27 mouse cellular contexts compared by ENCODE assay signal in the genomic region with DNA sequence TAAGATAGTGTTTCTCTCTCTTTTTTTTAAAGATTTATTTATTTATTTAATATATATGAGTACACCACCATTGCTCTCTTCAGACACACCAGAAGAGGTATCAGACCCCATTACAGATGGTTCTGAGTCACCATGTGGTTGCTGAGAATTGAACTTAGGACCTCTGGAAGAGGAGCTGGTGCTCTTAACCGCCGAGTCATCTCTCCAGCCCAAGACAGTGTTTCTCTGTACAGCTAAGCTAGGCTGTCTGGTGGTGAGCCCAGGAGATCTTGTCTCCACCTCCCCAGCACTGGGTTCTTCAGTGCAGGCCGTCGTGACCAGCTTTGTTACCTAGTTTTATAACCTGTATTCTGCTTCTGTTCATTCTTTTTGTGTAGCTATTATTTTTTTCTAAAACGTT. TPM values are rescaled to one million over a fixed set of nuclear protein-coding genes. Genes with fewer than 3 reads are reported as not detected.
A peak's percentile ranks its signal among the peaks of the same experiment; 100 is the strongest.
DNase-seq lines count a peak whose midpoint lies in the region; ATAC-seq and TF ChIP-seq lines count a peak whose summit lies in the region.
"Had no signal": no experiment of that assay in that cellular context is flagged by ENCODE, and none has a peak within 500 bp of the region (broad histone marks: within the 10 kb centered on the region; RNA-seq: fewer than 3 reads in every experiment).

No protein-coding gene starts in this region.

- no peak for ATAC-seq in midbrain, embryonic 11.5 days (ENCODE audit: low FRiP score)
- no peak for ATAC-seq in midbrain, embryonic 14.5 days (ENCODE audit: low FRiP score, low TSS enrichment)
- ATAC-seq: activated CD4-positive, CD25-positive, alpha-beta regulatory T cell, adult 4 months; CD4-positive, CD25-positive, alpha-beta regulatory T cell, adult 4 months; forebrain, embryonic 14.5 days; forebrain, embryonic 16.5 days; Patski had no signal

- no peak overlapping the region for H3K9ac ChIP-seq in midbrain, embryonic 11.5 days (ENCODE audit: low read length)
- H3K9ac ChIP-seq in midbrain, embryonic 14.5 days (replicated peaks; ENCODE audit: low read length) = no peak overlapping the region
- H3K9ac ChIP-seq in MEL (ENCODE audit: control insufficient read depth, low read depth, low read length, poor library complexity, severe bottlenecking) = no peak overlapping the region
- H3K9ac ChIP-seq: embryonic facial prominence, embryonic 13.5 days; embryonic facial prominence, embryonic 15.5 days; forebrain, embryonic 12.5 days had no signal

- no peak for TF ChIP-seq CTCF in MEL (IDR thresholded peaks at IDR 0.05 in 2 of 3, conservative IDR thresholded peaks at IDR 0.05 in 1 of 3; ENCODE audit: control insufficient read depth in 1 of 3, insufficient read depth in 1 of 3, low read depth in 2 of 3, low read length in 3 of 3, poor library complexity in 1 of 3, severe bottlenecking in 1 of 3)

- no peaks in the 10 kb centered on the region for H3K36me3 ChIP-seq in midbrain, embryonic 11.5 days (ENCODE audit: control insufficient read depth, insufficient read depth, low read length)
- peaks cover 14% of the 10 kb centered on the region; the same call in 1 of the 2 replicates for H3K36me3 ChIP-seq in midbrain, embryonic 14.5 days (ENCODE audit: control insufficient read depth, insufficient read depth, low read length)
- H3K36me3 ChIP-seq in MEL (ENCODE audit: control insufficient read depth in 1 of 2, insufficient read depth in 2 of 2, low read length in 2 of 2) = peaks cover 4 to 18% of the 10 kb centered on the region in 2 experiments

- H3K27me3 ChIP-seq in midbrain, embryonic 11.5 days (ENCODE audit: control insufficient read depth, insufficient read depth, low read length) = no peaks in the 10 kb centered on the region
- no peaks in the 10 kb centered on the region for H3K27me3 ChIP-seq in midbrain, embryonic 14.5 days (ENCODE audit: control insufficient read depth, insufficient read depth, low read length)
- H3K27me3 ChIP-seq in MEL (ENCODE audit: control insufficient read depth in 1 of 2, insufficient read depth in 2 of 2, low read length in 2 of 2) = no peaks in the 10 kb centered on the region
- H3K27me3 ChIP-seq: CH12.LX; embryonic facial prominence, embryonic 13.5 days; embryonic facial prominence, embryonic 15.5 days; forebrain, embryonic 12.5 days; Patski had no signal

- no peak overlapping the region for H3K4me3 ChIP-seq in midbrain, embryonic 11.5 days (ENCODE audit: low read depth, low read length)
- no peak overlapping the region for H3K4me3 ChIP-seq in midbrain, embryonic 14.5 days (replicated peaks; ENCODE audit: low read depth, low read length)
- no peak overlapping the region for H3K4me3 ChIP-seq in MEL (ENCODE audit: control insufficient read depth in 1 of 2, insufficient read depth in 1 of 2, low read depth in 2 of 2, low read length in 2 of 2)
- H3K4me3 ChIP-seq: embryonic facial prominence, embryonic 13.5 days; embryonic facial prominence, embryonic 15.5 days; erythroblast, embryonic 14.5 days; forebrain, embryonic 10.5 days; forebrain, embryonic 12.5 days had no signal

- no peaks in the 10 kb centered on the region for H3K9me3 ChIP-seq in midbrain, embryonic 11.5 days (ENCODE audit: control insufficient read depth, low read length)
- no peaks in the 10 kb centered on the region for H3K9me3 ChIP-seq in midbrain, embryonic 14.5 days (ENCODE audit: control insufficient read depth, low read length)
- no peaks in the 10 kb centered on the region for H3K9me3 ChIP-seq in MEL (replicated peaks; ENCODE audit: insufficient read depth, low read length)
- H3K9me3 ChIP-seq: embryonic facial prominence, embryonic 13.5 days; embryonic facial prominence, embryonic 15.5 days; forebrain, embryonic 10.5 days; forebrain, embryonic 12.5 days; G1E had no signal

- H3K4me1 ChIP-seq in midbrain, embryonic 11.5 days (ENCODE audit: control insufficient read depth, insufficient read depth, low read length) = peaks cover 5% of the 10 kb centered on the region; the same call in 1 of the 2 replicates
- H3K4me1 ChIP-seq in midbrain, embryonic 14.5 days (ENCODE audit: control insufficient read depth, insufficient read depth, low read length) = peaks cover 11% of the 10 kb centered on the region
- peaks cover 0 to 10% of the 10 kb centered on the region in 2 experiments; a peak in 2 of 4 replicates for H3K4me1 ChIP-seq in MEL (ENCODE audit: control insufficient read depth in 1 of 2, insufficient read depth in 2 of 2, low read length in 2 of 2)

- DNase-seq in midbrain, embryonic 11.5 days (ENCODE audit: low spot score, missing footprints) = peak; percentile 41
- no peak for DNase-seq in midbrain, embryonic 14.5 days
- DNase-seq in MEL (ENCODE audit: low read depth, low spot score) = peak; percentile 53
- no peak for DNase-seq in gastrocnemius, postnatal 10 days
- DNase-seq in right cerebral cortex, postnatal 4 days = no peak
- DNase-seq: adrenal gland, adult 8-10 months; adrenal gland, postnatal 14 days; adrenal gland, postnatal 36 days; B cell, adult 2 months; cerebellum, adult 11-12 months; cerebellum, adult 8-10 months; cerebellum, adult 9-11 months; cerebellum, postnatal 14 days; cerebellum, postnatal 36 days; embryo, embryonic 11 days had no signal

- TF ChIP-seq EP300 in MEL (IDR thresholded peaks at IDR 0.05; ENCODE audit: low read depth in 1 of 2, low read length in 2 of 2) = no peak

- TF ChIP-seq POLR2A in MEL (IDR thresholded peaks at IDR 0.05; ENCODE audit: control insufficient read depth in 1 of 2, insufficient read depth in 1 of 2, low read depth in 1 of 2, low read length in 2 of 2, poor library complexity in 1 of 2) = no peak

- no peak for TF ChIP-seq RAD21 in MEL (IDR thresholded peaks at IDR 0.05; ENCODE audit: low read depth, low read length)

- peaks cover 23% of the 10 kb centered on the region for H3K79me2 ChIP-seq in MEL (ENCODE audit: control insufficient read depth, insufficient read depth, low read length, poor library complexity)

- no peak overlapping the region for H3K27ac ChIP-seq in midbrain, embryonic 11.5 days (ENCODE audit: low read depth, low read length)
- no peak overlapping the region for H3K27ac ChIP-seq in midbrain, embryonic 14.5 days (replicated peaks; ENCODE audit: low read depth, low read length)
- no peak overlapping the region for H3K27ac ChIP-seq in MEL (ENCODE audit: control insufficient read depth, low read depth, low read length)
- H3K27ac ChIP-seq: embryonic facial prominence, embryonic 13.5 days; embryonic facial prominence, embryonic 15.5 days; forebrain, embryonic 10.5 days; forebrain, embryonic 12.5 days had no signal

- H3K4me2 ChIP-seq in midbrain, embryonic 11.5 days = no peak overlapping the region
- H3K4me2 ChIP-seq in midbrain, embryonic 14.5 days (ENCODE audit: low read length) = no peak overlapping the region
- H3K4me2 ChIP-seq: embryonic facial prominence, embryonic 13.5 days; embryonic facial prominence, embryonic 15.5 days; forebrain, embryonic 12.5 days had no signal

- 89% methylated on average over 5 of the region's 5 CpGs for WGBS in midbrain, embryonic 11.5 days
- WGBS in midbrain, embryonic 14.5 days = 93% methylated on average over 5 of the region's 5 CpGs

TF ChIP-seq in MEL, 35 proteins besides CTCF, POLR2A, EP300 and RAD21:
- TF ChIP-seq POLR2AphosphoS2 (IDR thresholded peaks at IDR 0.05; ENCODE audit: low read length) (no peak), ELF1 (IDR thresholded peaks at IDR 0.05; ENCODE audit: low read depth, low read length) (no peak), ZMIZ1 (IDR thresholded peaks at IDR 0.05; ENCODE audit: low read depth, low read length) (no peak), ETS1 (IDR thresholded peaks at IDR 0.05; ENCODE audit: low read depth, low read length) (no peak), UBTF (IDR thresholded peaks at IDR 0.05; ENCODE audit: borderline replicate concordance, insufficient read depth, low read depth, low read length) (no peak), SIN3A (IDR thresholded peaks at IDR 0.05; ENCODE audit: low read length) (no peak), MYC (IDR thresholded peaks at IDR 0.05; ENCODE audit: low read depth, low read length) (no peak), RCOR1 (IDR thresholded peaks at IDR 0.05; ENCODE audit: low read depth, low read length) (no peak), NRF1 (IDR thresholded peaks at IDR 0.05; ENCODE audit: insufficient read depth, low read depth, low read length, poor library complexity, severe bottlenecking) (no peak), E2F4 (IDR thresholded peaks at IDR 0.05; ENCODE audit: borderline replicate concordance, low read depth, low read length) (no peak), MXI1 (IDR thresholded peaks at IDR 0.05; ENCODE audit: low read depth, low read length) (no peak), MEF2A (IDR thresholded peaks at IDR 0.05; ENCODE audit: extremely low read depth, insufficient replicate concordance, low read depth, low read length, poor library complexity, severe bottlenecking) (no peak), TCF12 (IDR thresholded peaks at IDR 0.05; ENCODE audit: low read depth, low read length) (no peak), ZKSCAN1 (IDR thresholded peaks at IDR 0.05; ENCODE audit: low read depth, low read length) (no peak)
TF ChIP-seq in MEL: peak in this region for 0.

RNA-seq across cellular contexts. Expression of a gene that starts 5.8 kb away (rescaled TPM):
- polyA plus RNA-seq in midbrain, embryonic 11.5 days (2014; fragmentation: Nextera tagmentation; extraction: Ambion mirVana) = 92.2 and 100 TPM in 2 replicates
- polyA plus RNA-seq in midbrain, embryonic 14.5 days (2014; fragmentation: Nextera tagmentation; extraction: Ambion mirVana) = 81.5 and 89.0 TPM in 2 replicates
- 60.5 and 61.2 TPM in 2 replicates for total RNA-seq in MEL (2012; rRNA removed)
- polyA plus RNA-seq in MEL (2012; ENCODE audit: insufficient read depth in 1 of 2, insufficient read length in 2 of 2, low read depth in 1 of 2, low replicate concordance in 2 of 2, missing spikeins in 1 of 2) = 100 to 1,000 TPM in 1 of 2 experiments, not detected in 1; 165 TPM
- total RNA-seq in gastrocnemius, postnatal 10 days (2021) = 100 to 1,000 TPM in 1 of 2 experiments, 10 to 100 TPM in 1; 95.9 to 124 TPM

Comparison
In these comparisons a context has a peak if more than half of its experiments do, and no peak if none do; other contexts are left out.
1. DNase-seq: peak in midbrain, embryonic 11.5 days (single experiment) and MEL (single experiment); none in midbrain, embryonic 14.5 days (single experiment), gastrocnemius, postnatal 10 days (single experiment) and right cerebral cortex, postnatal 4 days (single experiment).